Mouse (Mus musculus) E14TG2a.4 (cell line): ENCODE measurements around the gene Rer1.

Experiments
- H3K27me3 ChIP-seq: 2 replicates; pipeline ENCODE4 v1.6.1; 2014; ENCODE audit warnings: low read length, control low read depth; ENCODE audit not compliant: insufficient read depth
- H3K36me3 ChIP-seq: 2 replicates; pipeline ENCODE4 v1.6.1; 2014; ENCODE audit warnings: low read length, control low read depth; ENCODE audit not compliant: insufficient read depth
- H3K4me1 ChIP-seq: replicated peaks from 2 replicates; pipeline ENCODE4 v1.6.1; 2014; ENCODE audit warnings: low read depth, low read length, control low read depth
- H3K4me3 ChIP-seq: replicated peaks from 2 replicates; pipeline ENCODE4 v1.5.1; 2014; ENCODE audit warnings: mild to moderate bottlenecking, low read length
- H3K9me3 ChIP-seq: 2 replicates; pipeline ENCODE4 v1.6.1; 2014; ENCODE audit warnings: low read length, control low read depth
- CTCF ChIP-seq: conservative IDR thresholded peaks from 2 replicates; pipeline ENCODE4 v1.5.1; 2014; ENCODE audit warnings: low read length
- NANOG ChIP-seq: IDR thresholded peaks from 2 replicates; pipeline ENCODE4 v1.6.1; 2014; ENCODE audit warnings: borderline replicate concordance, low read length, mixed read lengths
- POU5F1 ChIP-seq: IDR thresholded peaks from 2 replicates; pipeline ENCODE4 v1.6.1; 2014; ENCODE audit warnings: low read length, borderline replicate concordance

The Rer1 gene

DNA sequence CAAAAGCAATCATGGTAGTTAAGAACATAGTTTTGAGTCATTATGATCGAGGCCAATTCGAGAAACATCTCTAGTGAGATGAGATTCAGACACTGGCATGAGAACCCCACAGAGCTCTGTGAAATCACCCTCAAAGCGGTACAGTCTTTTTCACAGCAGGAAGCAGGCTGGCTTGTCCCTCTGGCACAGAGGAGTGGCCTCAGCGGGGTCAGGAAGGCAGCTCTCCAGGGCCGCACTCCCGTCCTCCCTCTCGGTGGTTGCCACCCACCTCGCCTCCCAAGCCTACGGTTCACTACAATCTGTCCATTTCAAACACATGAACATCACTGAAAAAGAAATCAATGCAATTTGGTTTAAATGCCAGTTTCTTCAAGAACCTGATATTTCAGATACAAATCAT lies 11.8 kb downstream of the Rer1 start:
- no peaks in the 10 kb centered on the region for H3K9me3 ChIP-seq
- peaks cover 98% of the 10 kb centered on the region for H3K36me3 ChIP-seq
- H3K4me3 ChIP-seq = no peak overlapping the region
- TF ChIP-seq NANOG = no peak
- TF ChIP-seq POU5F1 = no peak
- H3K27me3 ChIP-seq = no peaks in the 10 kb centered on the region
- peaks cover 67% of the 10 kb centered on the region for H3K4me1 ChIP-seq

DNA sequence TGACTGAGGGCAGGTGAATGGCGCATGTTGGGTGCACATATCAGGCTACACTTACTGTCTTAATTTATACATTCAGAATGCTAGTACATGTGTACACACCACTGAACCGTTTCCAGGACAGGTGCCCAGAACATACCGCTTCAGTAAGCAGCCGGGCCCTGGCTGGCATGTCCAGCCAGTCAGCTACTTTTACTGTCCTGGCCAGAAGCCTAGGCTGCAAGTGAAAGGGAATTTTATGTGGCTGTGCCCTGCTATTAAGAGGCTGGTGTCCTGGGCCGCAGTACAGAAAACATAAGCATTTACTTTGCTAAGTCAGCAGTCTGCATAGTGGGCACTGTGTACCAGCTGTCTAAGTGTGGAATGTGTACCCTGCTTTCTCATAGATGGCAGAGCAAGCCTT lies 15.3 kb downstream of the Rer1 start:
- Histone ChIP-seq H3K4me1 (peaks cover 75% of the 10 kb centered on the region), H3K27me3 (no peaks in the 10 kb centered on the region), H3K9me3 (no peaks in the 10 kb centered on the region), H3K4me3 (no peak overlapping the region), H3K36me3 (peaks cover 83% of the 10 kb centered on the region)
- no peak for TF ChIP-seq POU5F1
- TF ChIP-seq NANOG = no peak
- TF ChIP-seq CTCF = no peak

- peaks cover 76% of the 10 kb centered on the region for H3K36me3 ChIP-seq
- TF ChIP-seq CTCF = no peak
- no peak for TF ChIP-seq POU5F1
- no peak for TF ChIP-seq NANOG
- H3K9me3 ChIP-seq = no peaks in the 10 kb centered on the region
- no peaks in the 10 kb centered on the region for H3K27me3 ChIP-seq
- no peak overlapping the region for H3K4me3 ChIP-seq
- peaks cover 73% of the 10 kb centered on the region for H3K4me1 ChIP-seq
Measured at GRCm38 (mm10) chr4:155070199-155070598, 16.0 kb downstream of the Rer1 start.

DNA sequence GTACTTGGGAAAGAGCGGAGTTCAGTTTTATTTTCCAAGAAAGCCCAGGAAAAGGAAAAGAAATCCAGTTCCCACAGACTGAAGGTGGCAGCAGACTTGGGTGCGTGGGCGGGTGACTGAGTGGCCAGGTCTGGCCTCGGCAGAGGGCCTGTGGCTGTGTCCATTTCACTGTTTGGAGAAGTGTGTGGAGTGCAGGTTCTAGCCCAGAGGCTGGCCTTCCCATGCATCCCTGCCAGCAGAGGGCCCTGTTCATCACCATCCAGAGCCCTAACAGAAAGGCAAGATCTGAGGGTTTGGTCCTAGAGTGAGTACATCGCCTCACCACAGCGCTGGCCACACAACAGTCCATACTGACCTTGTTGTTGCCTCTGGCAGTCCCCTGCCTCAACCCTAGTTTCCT lies 17.0 kb downstream of the Rer1 start:
- TF ChIP-seq CTCF = no peak
- no peak for TF ChIP-seq NANOG
- TF ChIP-seq POU5F1 = no peak
- Histone ChIP-seq H3K4me1 (peaks cover 73% of the 10 kb centered on the region), H3K36me3 (peaks cover 66% of the 10 kb centered on the region), H3K27me3 (no peaks in the 10 kb centered on the region), H3K4me3 (0 out of 2 replicates have a peak overlapping the region, but pooled peaks have one; percentile 3), H3K9me3 (no peaks in the 10 kb centered on the region)

DNA sequence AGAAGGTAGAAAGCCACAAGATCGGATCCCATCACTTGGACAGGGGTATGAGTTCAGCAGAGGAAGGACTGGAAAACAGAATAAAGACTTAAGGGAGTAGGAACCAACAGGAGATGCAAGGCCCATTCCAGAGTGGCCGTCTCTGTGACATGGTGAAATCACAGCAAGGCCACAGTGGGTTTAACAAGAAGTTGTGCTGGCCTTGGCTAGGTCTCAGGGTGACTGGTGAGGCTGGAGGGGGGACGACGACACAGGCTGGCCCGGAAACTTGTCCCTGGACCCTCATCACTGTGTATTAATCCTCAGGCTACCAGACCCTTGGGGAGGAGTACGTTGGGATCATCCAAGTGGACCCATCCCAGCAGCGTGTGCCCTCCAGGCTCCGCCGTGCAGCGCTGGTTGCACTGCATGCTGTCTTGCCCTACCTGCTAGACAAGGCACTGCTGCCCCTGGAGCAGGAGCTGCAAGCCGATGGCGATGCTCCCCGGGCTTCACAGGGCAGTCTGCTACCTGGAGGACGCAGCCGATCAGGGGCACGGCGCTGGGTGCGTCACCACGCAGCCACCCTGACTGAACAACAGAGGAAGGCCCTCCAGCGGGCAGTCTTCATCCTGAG lies 17.7 kb downstream of the Rer1 start:
- Histone ChIP-seq H3K4me1 (peaks cover 79% of the 10 kb centered on the region), H3K36me3 (peaks cover 59% of the 10 kb centered on the region), H3K4me3 (peak overlapping the region; percentile 92), H3K9me3 (no peaks in the 10 kb centered on the region), H3K27me3 (no peaks in the 10 kb centered on the region)
- TF ChIP-seq CTCF (no peak), NANOG (no peak), POU5F1 (no peak)

DNA sequence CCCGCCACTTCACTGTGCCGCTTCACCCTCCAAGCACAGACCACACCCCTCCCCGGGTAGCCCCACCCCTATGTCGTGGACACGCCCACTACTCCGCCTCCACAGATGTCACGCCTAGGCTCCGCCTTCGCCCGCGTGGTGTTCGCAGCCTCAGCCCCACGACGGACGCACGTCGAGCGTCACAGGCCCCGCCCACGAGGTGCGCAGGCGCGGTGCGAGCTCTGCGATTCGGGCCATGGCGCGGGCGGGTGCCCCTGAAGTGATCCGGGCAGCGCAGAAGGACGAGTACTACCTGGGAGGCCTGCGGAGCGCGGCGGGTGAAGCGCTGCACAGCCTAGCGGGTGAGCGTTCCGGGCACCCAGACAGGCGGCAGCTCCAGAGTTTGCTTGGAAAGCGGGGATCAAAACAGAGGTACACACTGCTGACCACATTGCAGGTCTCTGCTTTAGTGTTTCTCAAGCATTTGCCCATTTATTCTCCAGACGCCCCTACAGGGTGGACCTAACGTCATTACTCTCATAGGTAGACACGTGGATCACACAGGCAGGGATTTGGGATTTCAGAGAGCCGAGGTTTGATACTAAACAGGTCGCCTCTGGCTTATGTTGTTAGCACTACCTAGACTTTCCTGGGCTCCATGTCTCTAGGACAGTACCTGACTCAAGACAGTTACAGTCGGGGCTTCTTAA lies 19.2 kb downstream of the Rer1 start, which contains the start of gene Pex10:
Gene Pex10, plus strand, starts transcription at position 183 of the 689 bp plus-strand sequence.
- Histone ChIP-seq H3K9me3 (no peaks in the 10 kb centered on the region), H3K4me1 (peaks cover 77% of the 10 kb centered on the region), H3K36me3 (peaks cover 44% of the 10 kb centered on the region), H3K4me3 (peak within 1 kb of the TSS; percentile 92), H3K27me3 (no peaks in the 10 kb centered on the region)
- TF ChIP-seq CTCF = no peak
- TF ChIP-seq POU5F1 = no peak
- TF ChIP-seq NANOG = no peak

DNA sequence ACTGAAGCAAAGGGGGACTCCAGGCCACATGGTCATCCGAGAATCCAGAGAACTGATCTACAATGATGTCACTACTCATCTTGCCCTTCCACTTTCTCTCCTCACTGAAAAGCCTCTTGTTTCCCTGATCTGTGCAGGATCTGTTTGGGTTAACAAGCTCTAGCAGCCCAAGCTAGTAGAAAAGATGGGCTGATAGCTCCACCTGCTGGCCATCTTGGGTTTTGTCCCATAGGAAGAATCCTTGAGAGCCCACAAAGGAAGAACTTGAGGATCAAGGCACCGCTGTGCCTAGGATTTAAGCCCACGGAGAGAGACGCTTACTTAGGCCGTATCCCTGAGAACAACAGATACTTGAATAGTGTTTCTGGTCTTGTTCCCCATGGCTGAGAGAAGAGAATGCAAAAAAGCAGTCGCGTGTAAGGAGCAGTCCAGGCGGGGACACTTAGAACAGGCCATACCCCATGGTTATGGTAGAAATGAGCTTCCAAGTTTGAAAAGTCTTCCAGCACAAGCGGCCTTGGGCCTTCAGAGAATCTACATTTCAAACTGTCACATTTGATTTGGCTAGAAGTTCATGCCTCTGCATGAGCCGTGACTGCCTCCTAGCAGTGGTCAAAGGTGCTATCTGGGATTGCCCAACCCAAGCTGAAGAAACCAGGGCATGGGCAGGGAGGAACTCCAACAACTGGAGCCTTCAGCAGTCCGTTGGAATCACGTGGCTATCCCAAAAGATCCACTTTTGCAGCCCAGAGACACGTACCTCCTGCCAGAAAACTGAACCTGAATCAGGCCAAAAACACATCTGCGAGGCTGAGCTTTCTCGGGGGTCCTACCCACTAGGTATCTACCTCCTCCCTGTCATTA lies 20.0 kb downstream of the Rer1 start:
- H3K4me3 ChIP-seq = peak overlapping the region; percentile 92
- peaks cover 36% of the 10 kb centered on the region for H3K36me3 ChIP-seq
- H3K9me3 ChIP-seq = no peaks in the 10 kb centered on the region
- no peaks in the 10 kb centered on the region for H3K27me3 ChIP-seq
- H3K4me1 ChIP-seq = peaks cover 71% of the 10 kb centered on the region
- TF ChIP-seq NANOG (no peak), CTCF (peak; percentile 68)

DNA sequence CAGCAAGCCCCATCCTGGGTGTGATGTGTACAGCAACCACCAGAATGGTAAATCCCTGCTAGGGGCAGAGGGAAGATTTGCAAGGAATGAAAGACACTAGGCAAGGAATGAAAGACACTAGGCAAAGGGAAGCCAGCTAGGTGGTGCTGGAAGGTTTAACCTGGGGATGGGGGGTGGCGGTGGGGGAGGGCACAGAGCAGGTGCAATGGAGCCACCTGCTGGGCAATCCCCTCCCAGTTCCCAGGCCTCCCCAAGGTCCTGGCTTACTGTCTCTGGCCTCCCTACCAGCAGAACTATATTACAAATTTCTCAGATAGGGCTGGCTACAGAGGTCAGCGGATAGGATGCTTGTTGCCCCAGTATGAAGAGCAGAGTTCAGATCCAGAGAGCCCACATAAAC lies 21.7 kb downstream of the Rer1 start:
- Histone ChIP-seq H3K27me3 (no peaks in the 10 kb centered on the region), H3K9me3 (no peaks in the 10 kb centered on the region), H3K4me1 (peaks cover 56% of the 10 kb centered on the region), H3K36me3 (peaks cover 19% of the 10 kb centered on the region), H3K4me3 (peak overlapping the region; percentile 43)
- no peak for TF ChIP-seq POU5F1
- TF ChIP-seq CTCF = no peak
- TF ChIP-seq NANOG = no peak
